Mouse (Mus musculus) MEL (cell line): ENCODE data around the gene Tprn. TPM values are rescaled to one million over a fixed set of nuclear protein-coding genes. Genes with fewer than 3 reads are reported as not detected.

Source experiments
- DNase-seq: peaks from one replicate; pipeline ENCODE4 v3.0.0; 2011; ENCODE audit warnings: low read depth, low spot score
- H3K27ac ChIP-seq: 2 replicates; pipeline ENCODE4 v1.5.1; 2012; ENCODE audit warnings: low read depth, mild to moderate bottlenecking, control low read depth, low read length, moderate library complexity; ENCODE audit not compliant: control insufficient read depth
- H3K27me3 ChIP-seq, 2 experiments: fragments of 150-350 bp in 1 of 2; sonication (generic) in 1 of 2; 2 replicates each; pipeline ENCODE4 v1.6.1; 2012; ENCODE audit warnings: low read length in 2 of 2, mild to moderate bottlenecking in 2 of 2, improper control_type of control experiment in 1 of 2, moderate library complexity in 1 of 2; ENCODE audit not compliant: insufficient read depth in 2 of 2, control insufficient read depth in 1 of 2
- H3K36me3 ChIP-seq, 2 experiments: 2 replicates each; pipeline ENCODE4 v1.6.1; 2012 to 2014; ENCODE audit warnings: low read length in 2 of 2, improper control_type of control experiment in 1 of 2, inconsistent platforms in 1 of 2, mild to moderate bottlenecking in 1 of 2; ENCODE audit not compliant: insufficient read depth in 2 of 2, control insufficient read depth in 1 of 2
- H3K4me1 ChIP-seq, 2 experiments: fragments of 150-350 bp in 1 of 2; sonication (generic) in 1 of 2; 2 replicates each; pipeline ENCODE4 v1.6.1; 2012; ENCODE audit warnings: low read length in 2 of 2, improper control_type of control experiment in 1 of 2, mild to moderate bottlenecking in 1 of 2; ENCODE audit not compliant: insufficient read depth in 2 of 2, control insufficient read depth in 1 of 2
- H3K4me3 ChIP-seq, 2 experiments: fragments of 150-350 bp in 1 of 2; sonication (generic) in 1 of 2; 2 replicates each; pipeline ENCODE4 v1.5.1; 2012; ENCODE audit warnings: low read depth in 2 of 2, low read length in 2 of 2, mild to moderate bottlenecking in 2 of 2, moderate library complexity in 2 of 2, control low read depth in 1 of 2, improper control_type of control experiment in 1 of 2; ENCODE audit not compliant: control insufficient read depth in 1 of 2, insufficient read depth in 1 of 2
- H3K79me2 ChIP-seq: 2 replicates; pipeline ENCODE4 v1.6.1; 2012; ENCODE audit warnings: mild to moderate bottlenecking, low read length, moderate library complexity; ENCODE audit not compliant: control insufficient read depth, poor library complexity, insufficient read depth
- H3K9ac ChIP-seq: 2 replicates; pipeline ENCODE4 v1.6.1; 2012; ENCODE audit warnings: low read depth, mild to moderate bottlenecking, control low read depth, low read length, moderate library complexity; ENCODE audit not compliant: control insufficient read depth, poor library complexity, severe bottlenecking
- H3K9me3 ChIP-seq: fragments of 150-350 bp; sonication (generic); replicated peaks from 2 replicates; pipeline ENCODE4 v1.6.1; 2012; ENCODE audit warnings: mild to moderate bottlenecking, low read length, improper control_type of control experiment, moderate library complexity; ENCODE audit not compliant: insufficient read depth
- BHLHE40 ChIP-seq: IDR thresholded peaks from 2 replicates; pipeline ENCODE4 v1.6.1; 2012; ENCODE audit warnings: low read depth, mild to moderate bottlenecking, inconsistent platforms, low read length, improper control_type of control experiment, borderline replicate concordance
- CTCF ChIP-seq, 3 experiments: IDR thresholded peaks in 2 of 3; conservative IDR thresholded peaks in 1 of 3; 2 replicates each; pipeline ENCODE4 v1.5.1; 2011 to 2012; ENCODE audit warnings: low read length in 3 of 3, low read depth in 2 of 3, mild to moderate bottlenecking in 2 of 3, improper control_type of control experiment in 1 of 3, inconsistent platforms in 1 of 3, mixed read lengths in 1 of 3, moderate library complexity in 1 of 3; ENCODE audit not compliant: control insufficient read depth in 1 of 3, insufficient read depth in 1 of 3, poor library complexity in 1 of 3, severe bottlenecking in 1 of 3
- E2F4 ChIP-seq: IDR thresholded peaks from 2 replicates; pipeline ENCODE4 v1.6.1; 2011; ENCODE audit warnings: low read depth, low read length, improper control_type of control experiment, borderline replicate concordance
- ELF1 ChIP-seq: IDR thresholded peaks from 2 replicates; pipeline ENCODE4 v1.6.1; 2014; ENCODE audit warnings: low read depth, mild to moderate bottlenecking, inconsistent platforms, low read length, improper control_type of control experiment, moderate library complexity
- ETS1 ChIP-seq: IDR thresholded peaks from 2 replicates; pipeline ENCODE4 v1.6.1; 2012; ENCODE audit warnings: low read depth, mild to moderate bottlenecking, inconsistent platforms, low read length, improper control_type of control experiment, moderate library complexity
- GABPA ChIP-seq: IDR thresholded peaks from 2 replicates; pipeline ENCODE4 v1.6.1; 2012; ENCODE audit warnings: low read depth, mild to moderate bottlenecking, inconsistent platforms, low read length, improper control_type of control experiment, moderate library complexity
- GATA1 ChIP-seq: IDR thresholded peaks from 2 replicates; pipeline ENCODE4 v1.6.1; 2011; ENCODE audit warnings: low read depth, low read length, improper control_type of control experiment
- HCFC1 ChIP-seq: IDR thresholded peaks from 2 replicates; pipeline ENCODE4 v1.6.1; 2012; ENCODE audit warnings: low read depth, mild to moderate bottlenecking, inconsistent platforms, low read length, improper control_type of control experiment, moderate library complexity
- JUND ChIP-seq: IDR thresholded peaks from 2 replicates; pipeline ENCODE4 v1.6.1; 2011; ENCODE audit warnings: low read depth, mild to moderate bottlenecking, improper control_type of control experiment, low read length
- MAFK ChIP-seq: IDR thresholded peaks from 2 replicates; pipeline ENCODE4 v1.6.1; 2011; ENCODE audit warnings: low read depth, mild to moderate bottlenecking, low read length, improper control_type of control experiment, borderline replicate concordance
- MAX ChIP-seq: IDR thresholded peaks from 2 replicates; pipeline ENCODE4 v1.6.1; 2011; ENCODE audit warnings: low read length, improper control_type of control experiment
- MAZ ChIP-seq: IDR thresholded peaks from 2 replicates; pipeline ENCODE4 v1.6.1; 2012; ENCODE audit warnings: low read depth, mild to moderate bottlenecking, inconsistent platforms, low read length, improper control_type of control experiment
- MEF2A ChIP-seq: IDR thresholded peaks from 2 replicates; pipeline ENCODE4 v1.6.1; 2014; ENCODE audit warnings: low read depth, mild to moderate bottlenecking, inconsistent platforms, low read length, improper control_type of control experiment; ENCODE audit not compliant: poor library complexity, insufficient replicate concordance, severe bottlenecking; ENCODE audit errors: extremely low read depth
- MXI1 ChIP-seq: IDR thresholded peaks from 2 replicates; pipeline ENCODE4 v1.6.1; 2011; ENCODE audit warnings: mild to moderate bottlenecking, low read depth, low read length, improper control_type of control experiment
- MYB ChIP-seq: IDR thresholded peaks from 2 replicates; pipeline ENCODE4 v1.6.1; 2011; ENCODE audit warnings: mild to moderate bottlenecking, low read depth, low read length, improper control_type of control experiment
- MYC ChIP-seq: IDR thresholded peaks from 2 replicates; pipeline ENCODE4 v1.6.1; 2011; ENCODE audit warnings: low read depth, mild to moderate bottlenecking, low read length, improper control_type of control experiment, moderate library complexity
- NELFE ChIP-seq: IDR thresholded peaks from 2 replicates; pipeline ENCODE4 v1.6.1; 2011; ENCODE audit warnings: low read depth, low read length, improper control_type of control experiment
- NRF1 ChIP-seq: IDR thresholded peaks from 2 replicates; pipeline ENCODE4 v1.6.1; 2014; ENCODE audit warnings: low read depth, mild to moderate bottlenecking, inconsistent platforms, low read length, improper control_type of control experiment, moderate library complexity; ENCODE audit not compliant: poor library complexity, insufficient read depth, severe bottlenecking
- POLR2A ChIP-seq, 2 experiments: IDR thresholded peaks; 2 replicates each; pipeline ENCODE4 v1.6.1; 2011 to 2012; ENCODE audit warnings: low read length in 2 of 2, mild to moderate bottlenecking in 2 of 2, control low read depth in 1 of 2, improper control_type of control experiment in 1 of 2, low read depth in 1 of 2, moderate library complexity in 1 of 2; ENCODE audit not compliant: control insufficient read depth in 1 of 2, insufficient read depth in 1 of 2, poor library complexity in 1 of 2
- POLR2AphosphoS2 ChIP-seq: IDR thresholded peaks from 2 replicates; pipeline ENCODE4 v1.6.1; 2011; ENCODE audit warnings: low read length, improper control_type of control experiment
- POLR2AphosphoS5 ChIP-seq: IDR thresholded peaks from 2 replicates; pipeline ENCODE4 v1.6.1; 2012; ENCODE audit warnings: low read depth, borderline replicate concordance, mild to moderate bottlenecking, inconsistent platforms, low read length, moderate library complexity, mixed read lengths
- RAD21 ChIP-seq: IDR thresholded peaks from 2 replicates; pipeline ENCODE4 v1.6.1; 2011; ENCODE audit warnings: mild to moderate bottlenecking, low read depth, low read length, improper control_type of control experiment
- RCOR1 ChIP-seq: IDR thresholded peaks from 2 replicates; pipeline ENCODE4 v1.6.1; 2012; ENCODE audit warnings: low read depth, mild to moderate bottlenecking, inconsistent platforms, low read length, improper control_type of control experiment
- SIN3A ChIP-seq: IDR thresholded peaks from 2 replicates; pipeline ENCODE4 v1.6.1; 2012; ENCODE audit warnings: low read length, improper control_type of control experiment, inconsistent platforms
- SMC3 ChIP-seq: IDR thresholded peaks from 2 replicates; pipeline ENCODE4 v1.6.1; 2011; ENCODE audit warnings: low read depth, low read length, improper control_type of control experiment
- TBP ChIP-seq: IDR thresholded peaks from 2 replicates; pipeline ENCODE4 v1.8.0; 2011; ENCODE audit warnings: low read depth, low read length, improper control_type of control experiment
- TCF12 ChIP-seq: IDR thresholded peaks from 2 replicates; pipeline ENCODE4 v1.6.1; 2014; ENCODE audit warnings: low read depth, mild to moderate bottlenecking, inconsistent platforms, low read length, improper control_type of control experiment, moderate library complexity
- UBTF ChIP-seq: IDR thresholded peaks from 2 replicates; pipeline ENCODE4 v1.6.1; 2012; ENCODE audit warnings: low read depth, mild to moderate bottlenecking, inconsistent platforms, low read length, improper control_type of control experiment, moderate library complexity, borderline replicate concordance; ENCODE audit not compliant: insufficient read depth
- USF1 ChIP-seq: IDR thresholded peaks from 2 replicates; pipeline ENCODE4 v1.6.1; 2014; ENCODE audit warnings: low read depth, mild to moderate bottlenecking, inconsistent platforms, low read length, improper control_type of control experiment, moderate library complexity
- USF2 ChIP-seq, 2 experiments: IDR thresholded peaks; 2 replicates each; pipeline ENCODE4 v1.6.1; 2011 to 2012; ENCODE audit warnings: improper control_type of control experiment in 2 of 2, low read length in 2 of 2, borderline replicate concordance in 1 of 2, inconsistent platforms in 1 of 2, low read depth in 1 of 2, mild to moderate bottlenecking in 1 of 2; ENCODE audit not compliant: insufficient read depth in 1 of 2
- ZC3H11A ChIP-seq: IDR thresholded peaks from 2 replicates; pipeline ENCODE4 v1.6.1; 2012; ENCODE audit warnings: low read depth, mild to moderate bottlenecking, inconsistent platforms, low read length, improper control_type of control experiment
- ZKSCAN1 ChIP-seq: IDR thresholded peaks from 2 replicates; pipeline ENCODE4 v1.6.1; 2012; ENCODE audit warnings: low read depth, mild to moderate bottlenecking, inconsistent platforms, low read length, improper control_type of control experiment, moderate library complexity
- ZMIZ1 ChIP-seq: IDR thresholded peaks from 2 replicates; pipeline ENCODE4 v1.6.1; 2012; ENCODE audit warnings: low read depth, mild to moderate bottlenecking, inconsistent platforms, low read length, improper control_type of control experiment, moderate library complexity
- polyA plus RNA-seq, 2 experiments: library from polyadenylated mRNA; stranded (reverse) in 1 of 2; unstranded in 1 of 2; fragments of >175 nt in 1 of 2; fragments of >200 nt in 1 of 2; gene quantifications; 2 replicates each; pipeline versions ENCODE4 v1.2.1 to v1.2.4; 2012; ENCODE audit warnings: low replicate concordance in 2 of 2, low read depth in 1 of 2; ENCODE audit not compliant: insufficient read length in 2 of 2, insufficient read depth in 1 of 2, missing spikeins in 1 of 2
- total RNA-seq: library from RNA; depleted of rRNA; stranded (reverse); fragments of 300-350 nt; gene quantifications from 2 replicates; pipeline ENCODE4 v1.2.3, GENCODE M21; 2012

Gene Tprn
- total and polyA plus RNA-seq, 3 experiments: 32.9 to 50.8 TPM; not detected in 1

DNA sequence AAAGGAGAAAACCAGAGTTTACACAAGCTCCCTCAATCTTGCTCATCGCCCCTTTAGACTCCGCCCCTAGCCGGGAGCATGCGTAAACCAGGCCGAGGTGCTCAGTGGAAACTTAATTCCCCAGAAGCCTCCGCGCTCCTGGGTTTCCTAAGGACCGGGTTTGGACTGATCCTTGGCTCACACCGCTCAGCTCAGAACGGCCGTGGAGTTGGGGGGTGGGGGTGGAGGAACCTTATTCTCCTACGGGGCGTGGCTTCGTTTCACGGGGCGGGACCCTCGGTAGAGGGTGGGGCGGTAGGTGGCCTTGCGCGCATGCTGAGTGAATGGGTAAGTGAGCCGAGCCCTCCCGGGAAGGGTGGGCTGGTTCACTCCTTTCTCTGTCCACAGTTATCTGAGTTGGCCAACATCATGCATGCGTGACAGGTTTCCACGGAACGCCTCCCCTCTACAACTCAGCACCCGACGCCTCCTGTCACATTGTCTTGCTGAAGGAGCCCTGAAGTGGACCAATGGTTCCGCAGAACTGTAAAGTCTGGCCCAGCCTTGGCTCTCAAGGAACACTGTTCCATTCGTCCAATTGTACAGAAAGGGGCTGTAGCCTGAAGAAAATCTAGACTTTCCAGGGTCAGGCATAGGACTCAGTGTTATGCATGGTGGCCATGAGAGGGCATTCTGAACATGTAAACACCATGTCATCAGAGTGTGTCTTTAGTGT, 21.5 kb upstream of the Tprn start:
- DNase-seq: peak; percentile 92

DNA sequence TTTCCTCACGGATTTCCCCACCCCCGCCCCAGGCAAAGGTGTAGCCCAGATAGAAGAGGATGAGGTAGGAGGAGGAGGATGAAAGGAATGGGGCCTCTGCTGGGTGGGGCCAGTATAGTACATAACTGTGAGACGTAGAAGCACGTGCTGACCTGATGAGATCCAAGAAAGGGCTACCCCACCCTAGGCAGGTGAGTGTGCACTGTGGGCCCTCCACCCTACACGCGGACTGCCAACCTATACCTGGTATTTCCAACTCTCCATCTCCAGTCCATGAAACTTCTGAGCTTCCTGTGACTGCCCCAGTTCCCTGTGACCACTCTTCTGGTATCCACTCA, 21.0 kb upstream of the Tprn start:
- Histone ChIP-seq H3K27me3 (no peaks in the 10 kb centered on the region), H3K79me2 (no peaks in the 10 kb centered on the region; the same call in 1 of the 2 replicates), H3K9me3 (no peaks in the 10 kb centered on the region), H3K4me1 (peaks cover 0 to 17% of the 10 kb centered on the region in 2 experiments; a peak in 3 of 4 replicates), H3K27ac (peak overlapping the region; percentile 56), H3K9ac (peak overlapping the region; percentile 79), H3K36me3 (no peaks in the 10 kb centered on the region), H3K4me3 (peak overlapping the region; percentile 57 to 64)
- DNase-seq: no peak
- TF ChIP-seq ZMIZ1: no peak
- no peak for TF ChIP-seq ELF1
- no peak for TF ChIP-seq HCFC1
- TF ChIP-seq MAZ: no peak
- TF ChIP-seq RAD21: no peak
- TF ChIP-seq POLR2AphosphoS5: no peak
- TF ChIP-seq MAX: peak; percentile 76
- TF ChIP-seq MYC: peak; percentile 57; the same call in 1 of the 2 replicates
- no peak for TF ChIP-seq GATA1
- 0 out of 2 replicates have a peak, but pooled peaks have one; percentile 32 for TF ChIP-seq SIN3A
- no peak for TF ChIP-seq MAFK
- peak; percentile 57; the same call in 1 of the 2 replicates for TF ChIP-seq MXI1
- TF ChIP-seq TCF12: no peak
- TF ChIP-seq USF1: 0 out of 2 replicates have a peak, but pooled peaks have one; percentile 10
- no peak for TF ChIP-seq ZC3H11A
- no peak for TF ChIP-seq GABPA
- TF ChIP-seq BHLHE40: peak; percentile 61; the same call in 1 of the 2 replicates
- no peak for TF ChIP-seq SMC3

More for the DNA sequence above, 21.5 kb upstream of the Tprn start:
- Histone ChIP-seq H3K27me3 (no peaks in the 10 kb centered on the region), H3K9me3 (no peaks in the 10 kb centered on the region), H3K36me3 (no peaks in the 10 kb centered on the region)
- no peak for TF ChIP-seq POLR2AphosphoS5
- no peak for TF ChIP-seq CTCF (IDR thresholded peaks at IDR 0.05 in 2 of 3, conservative IDR thresholded peaks at IDR 0.05 in 1 of 3; ENCODE audit: control insufficient read depth in 1 of 3, insufficient read depth in 1 of 3, low read depth in 2 of 3, low read length in 3 of 3, poor library complexity in 1 of 3, severe bottlenecking in 1 of 3)
- TF ChIP-seq NRF1: peak; percentile 82
- no peak for TF ChIP-seq ZC3H11A
- TF ChIP-seq MAZ: no peak; the same call in 1 of the 2 replicates
- TF ChIP-seq GATA1: no peak
- TF ChIP-seq POLR2AphosphoS2: peak; percentile 73; the same call in 1 of the 2 replicates
- no peak for TF ChIP-seq MEF2A
- no peak for TF ChIP-seq RCOR1
- no peak for TF ChIP-seq USF2 (IDR thresholded peaks at IDR 0.05; ENCODE audit: borderline replicate concordance in 1 of 2, insufficient read depth in 1 of 2, low read depth in 1 of 2, low read length in 2 of 2)
- TF ChIP-seq E2F4: no peak
- no peak for TF ChIP-seq JUND
- TF ChIP-seq ELF1: 0 out of 2 replicates have a peak, but pooled peaks have one; percentile 16
- TF ChIP-seq MAX: no peak
- peak; percentile 77; the same call in 1 of the 2 replicates for TF ChIP-seq ZMIZ1
- no peak for TF ChIP-seq ZKSCAN1
- TF ChIP-seq SIN3A: peak; percentile 26
- peak; percentile 54 for TF ChIP-seq NELFE
- no peak for TF ChIP-seq USF1
- peak; percentile 52 for TF ChIP-seq TBP
- 0 out of 2 replicates have a peak, but pooled peaks have one; percentile 35 for TF ChIP-seq TCF12
- peak; percentile 49 for TF ChIP-seq HCFC1
- peak; percentile 44 to 61; a peak in 3 of 4 replicates for TF ChIP-seq POLR2A (IDR thresholded peaks at IDR 0.05; ENCODE audit: control insufficient read depth in 1 of 2, insufficient read depth in 1 of 2, low read depth in 1 of 2, low read length in 2 of 2, poor library complexity in 1 of 2)
- TF ChIP-seq MXI1: no peak
- TF ChIP-seq MYB: no peak
- no peak for TF ChIP-seq MAFK
- TF ChIP-seq SMC3: no peak
- TF ChIP-seq RAD21: no peak
- no peak for TF ChIP-seq UBTF
- TF ChIP-seq ETS1: no peak; the same call in 1 of the 2 replicates
- TF ChIP-seq, all 39 proteins: peak for 10
- no peaks in the 10 kb centered on the region; the same call in 1 of the 2 replicates for H3K79me2 ChIP-seq
- peak overlapping the region; percentile 79 for H3K9ac ChIP-seq
- peak overlapping the region; percentile 56 for H3K27ac ChIP-seq
- peaks cover 0 to 21% of the 10 kb centered on the region in 2 experiments; a peak in 3 of 4 replicates for H3K4me1 ChIP-seq
- H3K4me3 ChIP-seq: peak overlapping the region; percentile 57 to 64
